Mouse (Mus musculus) liver, embryonic 14.5 days (tissue): Measurements from ENCODE around the gene Dolpp1. TPM values are rescaled to one million over a fixed set of nuclear protein-coding genes. Genes with fewer than 3 reads are reported as not detected.

Experiments used
- ATAC-seq: fragments of 200-750 bp; cut with Nextera tagmentation; 2 replicates; pipeline ENCODE4 v1.8.0; 2017; ENCODE audit warnings: moderate number of reproducible peaks, mild to moderate bottlenecking, moderate library complexity; ENCODE audit not compliant: insufficient read depth
- DNase-seq, 3 experiments: peaks; one replicate each; pipeline ENCODE4 v3.0.0-alpha.2; 2012 to 2013; ENCODE audit warnings: low read depth in 3 of 3, low spot score in 3 of 3
- H3K27ac ChIP-seq: fragments of 300-500 bp; sonication (generic); 2 replicates; pipeline ENCODE4 v1.5.1; 2014; ENCODE audit warnings: moderate library complexity, mild to moderate bottlenecking, control low read depth, inconsistent platforms
- H3K27me3 ChIP-seq: fragments of 300-500 bp; sonication (generic); 2 replicates; pipeline ENCODE4 v1.6.1; 2014; ENCODE audit warnings: mild to moderate bottlenecking, low read length, moderate library complexity; ENCODE audit not compliant: control insufficient read depth, insufficient read depth
- H3K36me3 ChIP-seq: fragments of 300-500 bp; sonication (generic); replicated peaks from 2 replicates; pipeline ENCODE4 v1.6.1; 2014; ENCODE audit warnings: low read depth; ENCODE audit not compliant: control insufficient read depth, insufficient read depth
- H3K4me1 ChIP-seq, 2 experiments: fragments of 200-500 bp in 1 of 2; fragments of 300-500 bp in 1 of 2; sonication (generic) in 1 of 2; replicated peaks; 2 replicates each; pipeline ENCODE4 v1.6.1; 2012 to 2014; ENCODE audit warnings: antibody characterized with exemption in 1 of 2, inconsistent platforms in 1 of 2, low read length in 1 of 2; ENCODE audit not compliant: control insufficient read depth in 2 of 2, insufficient read depth in 2 of 2
- H3K4me2 ChIP-seq: fragments of 300-500 bp; sonication (generic); 2 replicates; pipeline ENCODE4 v1.6.1; 2014; ENCODE audit warnings: low read depth, mild to moderate bottlenecking, control low read depth, moderate library complexity
- H3K4me3 ChIP-seq, 2 experiments: fragments of 200-500 bp in 1 of 2; fragments of 300-500 bp in 1 of 2; sonication (generic) in 1 of 2; 2 replicates each; pipeline ENCODE4 v1.5.1; 2012 to 2014; ENCODE audit warnings: low read depth in 2 of 2, low read length in 2 of 2, mild to moderate bottlenecking in 2 of 2, control low read depth in 1 of 2, inconsistent platforms in 1 of 2, moderate library complexity in 1 of 2; ENCODE audit not compliant: insufficient read depth in 1 of 2
- H3K9ac ChIP-seq: fragments of 300-500 bp; sonication (generic); replicated peaks from 2 replicates; pipeline ENCODE4 v1.6.1; 2014; ENCODE audit warnings: mild to moderate bottlenecking, control low read depth, moderate library complexity
- H3K9me3 ChIP-seq: fragments of 300-500 bp; sonication (generic); 2 replicates; pipeline ENCODE4 v1.6.1; 2016; ENCODE audit warnings: low read length, mixed read lengths; ENCODE audit not compliant: control insufficient read depth
- CTCF ChIP-seq: IDR thresholded peaks from 2 replicates; pipeline ENCODE4 v1.5.1; 2016; ENCODE audit warnings: antibody characterized with exemption, low read depth, control low read depth
- EP300 ChIP-seq: IDR thresholded peaks from 2 replicates; pipeline ENCODE4 v1.6.1; 2016; ENCODE audit warnings: antibody characterized with exemption, low read depth
- WGBS: fragments of 180-500 bp; shearing (Covaris S2); extraction: QIAGEN DNeasy Blood & Tissue Kit; methylation state at CpG from one replicate; pipeline ENCODE4 v1.1.7; 2014; ENCODE audit not compliant: insufficient replicate concordance; 5-methylcytosine and 5-hydroxymethylcytosine counted together
- polyA plus RNA-seq, 2 experiments: library from polyadenylated mRNA; depleted of rRNA in 1 of 2; stranded (reverse) in 1 of 2; unstranded in 1 of 2; fragments of >200 nt; fragmentation: Nextera tagmentation in 1 of 2; extraction: Ambion mirVana in 1 of 2; gene quantifications; 2 replicates each; pipeline versions ENCODE4 v1.2.1 to v1.2.3; 2012 to 2014

Dolpp1 gene
- polyA plus RNA-seq, 2 experiments, result 13.5 to 17.0 TPM

GRCm38 (mm10) chr2:30385591-30385990 lies 6.5 kb upstream of the Dolpp1 start:
- H3K4me2 ChIP-seq, result no peak overlapping the region
- H3K4me3 ChIP-seq, result no peak overlapping the region
- TF ChIP-seq EP300, result no peak
- no peak for TF ChIP-seq CTCF
- no peaks in the 10 kb centered on the region for H3K9me3 ChIP-seq
- DNase-seq (no peak), ATAC-seq (no peak)
- H3K27me3 ChIP-seq, result no peaks in the 10 kb centered on the region
- no peak overlapping the region for H3K9ac ChIP-seq
- peaks cover 6 to 7% of the 10 kb centered on the region in 2 experiments for H3K4me1 ChIP-seq
- 79% methylated on average over 4 of the region's 4 CpGs for WGBS
- H3K27ac ChIP-seq, result no peak overlapping the region
- H3K36me3 ChIP-seq, result no peaks in the 10 kb centered on the region

GRCm38 (mm10) chr2:30386913-30387312 lies 5.1 kb upstream of the Dolpp1 start:
- no peaks in the 10 kb centered on the region for H3K36me3 ChIP-seq
- 0 out of 4 replicates have a peak, but pooled peaks cover 2% of the 10 kb centered on the region in 2 experiments for H3K4me1 ChIP-seq
- 72% methylated on average over 9 of the region's 9 CpGs for WGBS
- no peak overlapping the region for H3K4me3 ChIP-seq
- H3K9me3 ChIP-seq, result no peaks in the 10 kb centered on the region
- no peak overlapping the region for H3K9ac ChIP-seq
- no peak for TF ChIP-seq CTCF
- no peak for TF ChIP-seq EP300
- DNase-seq (no peak), ATAC-seq (no peak)
- H3K4me2 ChIP-seq, result no peak overlapping the region
- no peak overlapping the region for H3K27ac ChIP-seq
- H3K27me3 ChIP-seq, result no peaks in the 10 kb centered on the region

GRCm38 (mm10) chr2:30389000-30389399 lies 3.1 kb upstream of the Dolpp1 start:
- no peaks in the 10 kb centered on the region for H3K36me3 ChIP-seq
- H3K4me3 ChIP-seq, result no peak overlapping the region
- H3K4me1 ChIP-seq, result peaks cover 8 to 10% of the 10 kb centered on the region in 2 experiments
- WGBS, result 67% methylated on average over 2 of the region's 2 CpGs
- no peak overlapping the region for H3K9ac ChIP-seq
- no peak overlapping the region for H3K4me2 ChIP-seq
- no peaks in the 10 kb centered on the region for H3K9me3 ChIP-seq
- DNase-seq (no peak), ATAC-seq (no peak)
- H3K27me3 ChIP-seq, result no peaks in the 10 kb centered on the region
- no peak overlapping the region for H3K27ac ChIP-seq
- TF ChIP-seq EP300 (no peak), CTCF (peak; percentile 39)

DNA sequence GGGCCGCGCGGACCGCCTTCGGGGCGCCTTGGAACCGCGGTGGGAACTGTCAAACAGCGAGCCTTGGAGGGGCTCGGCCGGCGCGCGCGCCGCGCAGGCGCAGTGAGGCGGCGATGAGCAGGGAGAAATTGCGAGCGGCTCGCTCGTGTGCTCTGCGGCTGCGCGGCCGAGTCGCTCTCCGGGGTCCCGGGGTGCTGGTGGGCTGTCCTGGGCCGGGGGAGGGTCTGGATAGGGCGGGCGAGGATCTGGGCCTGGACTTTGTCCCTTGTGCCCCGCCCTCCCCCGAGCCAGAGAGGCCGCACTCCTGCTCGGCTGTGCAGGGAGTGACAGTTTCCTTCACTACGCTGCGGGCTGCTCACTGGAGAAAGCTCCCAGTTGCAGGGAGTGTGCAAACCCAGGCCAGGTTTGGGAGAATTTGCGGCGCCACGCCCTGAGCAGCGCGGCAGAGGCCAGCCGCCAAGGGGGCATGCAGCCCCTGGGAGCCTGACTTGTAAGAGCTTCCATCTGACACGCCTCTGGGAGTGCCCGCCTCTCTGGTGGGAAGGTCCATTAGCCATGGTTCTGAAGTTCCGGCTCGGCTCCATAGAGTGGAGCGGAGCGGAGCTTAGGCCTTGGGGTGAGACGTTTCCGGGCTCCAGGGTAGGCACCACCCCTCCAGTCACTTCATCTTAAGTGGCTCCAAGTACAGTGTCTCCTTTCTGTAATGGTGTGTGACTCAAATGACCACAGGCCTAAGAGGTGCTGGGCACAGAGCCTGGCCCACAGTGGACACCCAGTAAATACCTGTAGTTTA lies 719 bp downstream of the Dolpp1 start:
- under 1% methylated on average over 54 of the region's 54 CpGs for WGBS
- H3K4me3 ChIP-seq, result peak overlapping the region; percentile 72 to 97
- DNase-seq (peak; percentile 49 to 63 (median 56)), ATAC-seq (peak; percentile 66)
- H3K9ac ChIP-seq, result peak overlapping the region; percentile 81
- peaks cover 9% of the 10 kb centered on the region; the same call in 1 of the 2 replicates for H3K36me3 ChIP-seq
- peaks cover 8 to 10% of the 10 kb centered on the region in 2 experiments for H3K4me1 ChIP-seq
- H3K27me3 ChIP-seq, result no peaks in the 10 kb centered on the region
- no peaks in the 10 kb centered on the region for H3K9me3 ChIP-seq
- peak overlapping the region; percentile 72 for H3K27ac ChIP-seq
- TF ChIP-seq EP300 (no peak), CTCF (no peak)
- peak overlapping the region; percentile 98 for H3K4me2 ChIP-seq

DNA sequence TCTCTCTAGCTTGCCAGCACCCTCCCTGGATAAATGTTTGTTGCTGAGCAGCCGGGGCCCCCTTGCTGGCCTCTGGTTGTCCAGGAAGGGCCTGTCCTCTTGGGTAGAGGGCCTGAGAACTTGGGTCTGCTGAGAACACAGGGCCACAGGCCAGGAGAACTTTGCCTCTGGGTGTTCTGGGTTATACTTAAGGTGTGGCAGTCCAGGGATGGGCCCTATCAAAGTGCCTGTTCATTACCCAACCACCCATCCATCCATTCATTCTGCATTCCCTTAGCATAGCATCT lies 1.3 kb downstream of the Dolpp1 start:
- peaks cover 9% of the 10 kb centered on the region; the same call in 1 of the 2 replicates for H3K36me3 ChIP-seq
- H3K27me3 ChIP-seq, result no peaks in the 10 kb centered on the region
- DNase-seq, result no peak
- H3K4me2 ChIP-seq, result peak overlapping the region; percentile 98
- WGBS, result 73% methylated on average over 1 of the region's 1 CpGs
- H3K9ac ChIP-seq, result peak overlapping the region; percentile 81
- no peak for ATAC-seq
- TF ChIP-seq CTCF, result no peak
- no peak for TF ChIP-seq EP300
- H3K9me3 ChIP-seq, result no peaks in the 10 kb centered on the region
- H3K4me3 ChIP-seq, result peak overlapping the region; percentile 72 to 97
- H3K4me1 ChIP-seq, result peaks cover 8 to 10% of the 10 kb centered on the region in 2 experiments
- peak overlapping the region; percentile 72 for H3K27ac ChIP-seq
